Mouse (Mus musculus) activated CD4-positive, CD25-positive, alpha-beta regulatory T cell, adult 4 months (primary cell): ENCODE measurements around the gene Sgce. TPM values are rescaled to one million over a fixed set of nuclear protein-coding genes. Genes with fewer than 3 reads are reported as not detected.

ENCODE experiments used
- ATAC-seq: one replicate; pipeline ENCODE4 v1.8.0; 2017
- polyA plus RNA-seq, 2 experiments: library from polyadenylated mRNA; unstranded; fragments of 100-300 nt; shearing (Covaris generic); gene quantifications; one replicate each; pipeline ENCODE4 v1.2.1; 2017

Gene Sgce
- polyA plus RNA-seq, 2 experiments from 2014 or later = 0.54 TPM; not detected in 1

DNA sequence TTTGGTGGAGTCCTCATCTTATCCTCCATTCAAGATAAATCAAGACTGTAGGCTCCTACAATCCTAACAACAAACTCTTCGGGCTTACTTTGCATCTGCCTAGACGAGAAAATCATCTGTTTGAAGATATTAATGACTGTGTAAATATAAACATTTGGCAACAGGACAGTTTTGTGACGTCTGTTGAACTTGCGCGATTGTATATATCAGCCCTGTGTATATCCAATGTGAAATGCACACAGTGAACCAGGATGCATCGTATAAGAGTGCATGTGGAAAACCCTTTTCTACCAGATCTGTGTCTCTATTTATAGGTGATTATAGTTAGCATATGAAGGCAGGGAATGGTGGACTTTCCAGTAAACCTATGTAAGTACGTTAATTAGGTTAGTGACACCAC lies 104.9 kb downstream of the Sgce start:
- no peak for ATAC-seq

DNA sequence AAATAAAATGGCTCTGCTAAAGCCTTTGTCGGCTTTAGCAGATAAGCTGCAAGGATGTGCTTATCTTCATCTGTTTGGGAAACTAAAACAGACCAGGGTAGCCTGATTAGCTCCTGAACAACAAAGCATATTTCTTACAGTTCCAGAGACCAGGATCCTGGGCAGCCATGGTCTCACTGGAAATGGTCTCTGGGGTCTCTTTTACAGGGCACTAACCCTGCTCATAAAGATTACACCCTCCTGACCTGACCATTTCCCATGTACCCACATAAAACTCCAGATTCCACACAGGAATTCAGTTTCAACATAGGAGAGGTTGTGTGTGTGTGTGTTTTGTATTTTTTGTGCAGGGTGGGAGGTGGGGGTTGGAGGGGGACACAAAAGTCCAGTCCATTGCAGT lies 112.2 kb downstream of the Sgce start:
- no peak for ATAC-seq

DNA sequence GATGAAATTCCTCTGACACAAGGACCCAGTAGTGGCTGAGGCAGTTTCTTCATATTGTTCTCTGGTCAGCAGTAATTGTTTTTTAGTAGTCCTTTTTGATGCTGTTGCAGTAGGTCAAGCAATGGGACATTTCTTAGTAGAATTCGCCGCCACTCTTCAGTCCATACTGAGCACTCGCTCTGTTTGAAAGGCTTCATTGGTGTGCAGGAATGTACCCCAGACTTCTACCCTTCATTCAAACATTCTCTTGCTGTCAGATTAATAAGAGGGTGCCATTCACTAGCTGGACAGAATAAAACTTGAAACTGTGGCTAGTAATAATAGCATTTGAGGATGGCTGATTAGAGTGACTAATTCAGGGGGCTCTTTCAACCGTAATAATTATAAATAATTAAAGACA lies 113.8 kb downstream of the Sgce start:
- no peak for ATAC-seq

DNA sequence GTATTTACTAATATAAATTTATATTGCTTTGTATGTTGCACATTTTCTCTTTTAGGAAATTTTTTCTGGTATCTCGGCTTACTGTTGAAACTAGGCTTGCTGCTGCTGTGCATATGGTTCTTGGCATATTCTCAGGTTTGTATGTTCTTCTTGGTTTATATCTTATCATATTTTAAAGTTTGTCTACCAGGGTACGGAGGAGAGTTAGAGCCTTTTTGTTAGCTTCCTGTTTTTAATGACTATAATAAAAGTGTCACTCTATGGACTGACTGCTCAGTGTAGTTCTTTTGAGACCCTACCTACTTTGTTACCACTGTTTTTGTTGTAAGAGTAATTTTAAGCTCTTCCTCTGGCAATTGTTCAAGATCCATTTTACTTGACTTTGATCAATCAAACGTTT lies 115.5 kb downstream of the Sgce start:
- no peak for ATAC-seq

Other genes starting within 250 kb of the Sgce start
- gene Col1a2, start 242.4 kb downstream of the Sgce start, polyA plus RNA-seq = not detected
- 1 to 10 TPM; 6.4 to 10.0 TPM for gene Casd1, start 146.4 kb downstream of the Sgce start, polyA plus RNA-seq
- under 1 TPM in 1 of 2 experiments, not detected in 1; 0.08 TPM for gene Peg10, start 99 bp upstream of the Sgce start, polyA plus RNA-seq
- gene Ppp1r9a, start 155.7 kb upstream of the Sgce start, polyA plus RNA-seq = under 1 TPM in 1 of 2 experiments, not detected in 1; 0.25 TPM